Comparison of ENCODE assay signal across 8 mouse cellular contexts in the genomic region with DNA sequence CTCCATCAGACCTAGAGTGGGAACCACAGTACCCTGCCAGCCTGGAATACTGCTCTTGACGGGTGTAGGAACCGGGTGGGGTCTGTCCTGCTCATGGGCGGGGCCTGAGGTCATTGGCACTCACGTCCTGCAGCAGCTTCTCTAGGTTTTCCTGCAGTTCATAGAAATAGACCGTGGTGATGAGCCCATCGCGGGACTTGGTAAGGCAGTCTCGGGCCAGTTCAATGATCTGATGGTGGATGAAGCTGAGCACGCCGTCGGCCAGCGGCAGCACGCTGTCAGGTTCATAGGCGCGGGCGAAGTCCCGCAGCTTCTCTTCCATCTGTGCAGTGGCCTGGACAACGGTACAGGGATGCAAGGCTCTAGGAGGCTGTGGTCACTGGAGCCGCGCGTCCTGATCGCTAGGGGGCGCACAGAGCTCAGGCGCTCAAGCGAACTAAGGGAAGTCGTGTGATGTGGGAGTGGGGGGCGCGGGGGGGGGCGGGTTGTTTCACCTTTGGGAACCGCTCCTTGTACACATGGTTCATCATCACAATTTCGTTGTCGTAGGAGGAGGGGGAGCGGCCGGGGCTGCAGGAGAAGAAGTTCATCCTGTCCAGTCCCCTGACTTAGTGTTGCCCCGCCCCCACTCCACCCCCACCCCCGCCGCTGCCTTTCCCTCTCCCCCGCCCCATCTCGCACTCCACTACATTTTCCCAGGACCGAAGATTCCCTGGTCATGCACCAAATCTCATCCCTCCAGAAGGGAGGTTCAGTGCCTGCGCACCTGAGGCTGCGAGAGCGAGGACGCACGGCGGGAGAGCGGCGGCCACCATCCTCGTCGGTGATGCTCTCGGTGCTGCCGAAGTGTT. TPM values are rescaled to one million over a fixed set of nuclear protein-coding genes. Genes with fewer than 3 reads are reported as not detected.
DNase-seq lines count a peak whose midpoint lies in the region; ATAC-seq and TF ChIP-seq lines count a peak whose summit lies in the region.

No protein-coding gene starts in this region.

- POLR2A ChIA-PET in Patski (lab: Charles Lee), result no interaction called here

- DNase-seq in B cell, adult 2 months, result peak; percentile 70 to 71
- no peak for DNase-seq in Patski (ENCODE audit: low read depth, low spot score)
- DNase-seq in embryo, embryonic 11 days, result peak; percentile 88
- no peak for DNase-seq in heart, embryonic 10.5 days (ENCODE audit: low spot score)
- peak; percentile 69 for DNase-seq in kidney, adult 9 months
- DNase-seq in neural tube, embryonic 11.5 days (ENCODE audit: low spot score), result peak; percentile 86
- DNase-seq in thymus, postnatal 36 days, result peak; percentile 56

- in situ Hi-C loops in Patski (cut with MboI; ENCODE audit: low pct_unique_long_range_greater_than_20kb), result no loop called here

- peak overlapping the region; percentile 52 for H3K4me3 ChIP-seq in heart, embryonic 10.5 days
- H3K4me3 ChIP-seq in liver, embryonic 15.5 days (replicated peaks), result peak overlapping the region; percentile 14; the same call in 1 of the 2 replicates
- peak overlapping the region; percentile 29 for H3K4me3 ChIP-seq in neural tube, embryonic 11.5 days (ENCODE audit: low read depth, low read length)

- no peak overlapping the region for H3K9ac ChIP-seq in liver, embryonic 15.5 days
- no peak overlapping the region; the same call in 1 of the 2 replicates for H3K9ac ChIP-seq in neural tube, embryonic 11.5 days (ENCODE audit: low read length)

- H3K9me3 ChIP-seq in heart, embryonic 10.5 days, result no peaks in the 10 kb centered on the region
- H3K9me3 ChIP-seq in liver, embryonic 15.5 days (replicated peaks), result no peaks in the 10 kb centered on the region
- no peaks in the 10 kb centered on the region for H3K9me3 ChIP-seq in neural tube, embryonic 11.5 days (ENCODE audit: control insufficient read depth, low read length)

- H3K4me1 ChIP-seq in heart, embryonic 10.5 days, result peaks cover 13% of the 10 kb centered on the region
- H3K4me1 ChIP-seq in liver, embryonic 15.5 days (replicated peaks), result peaks cover 13% of the 10 kb centered on the region
- H3K4me1 ChIP-seq in neural tube, embryonic 11.5 days (ENCODE audit: control insufficient read depth, insufficient read depth, low read length), result no peaks in the 10 kb centered on the region

- H3K27ac ChIP-seq in heart, embryonic 10.5 days, result no peak overlapping the region
- no peak overlapping the region for H3K27ac ChIP-seq in liver, embryonic 15.5 days (replicated peaks)
- H3K27ac ChIP-seq in neural tube, embryonic 11.5 days (ENCODE audit: low read depth, low read length), result no peak overlapping the region

- no peak for ATAC-seq in Patski
- peak; percentile 37 for ATAC-seq in liver, embryonic 15.5 days (ENCODE audit: insufficient read depth)
- peak; percentile 72 for ATAC-seq in neural tube, embryonic 11.5 days (ENCODE audit: insufficient read depth, low FRiP score, low TSS enrichment)

- H3K36me3 ChIP-seq in heart, embryonic 10.5 days, result no peaks in the 10 kb centered on the region
- H3K36me3 ChIP-seq in liver, embryonic 15.5 days (replicated peaks), result no peaks in the 10 kb centered on the region
- no peaks in the 10 kb centered on the region for H3K36me3 ChIP-seq in neural tube, embryonic 11.5 days (ENCODE audit: control insufficient read depth, insufficient read depth, low read length)

- CTCF ChIA-PET in Patski (lab: Charles Lee), result interaction anchor here (1.0 to 2.1 kb wide), 5 partner anchors 13 to 61 kb away, joined by 3 to 7 read pairs (median 3); partner anchors contain the start of genes Gm49661, Prdx2 and Rnaseh2a

- TF ChIP-seq CTCF in Patski (IDR thresholded peaks at IDR 0.05), result peak; percentile 84

- H3K4me2 ChIP-seq in liver, embryonic 15.5 days, result peak overlapping the region; percentile 39
- peak overlapping the region; percentile 50 for H3K4me2 ChIP-seq in neural tube, embryonic 11.5 days (ENCODE audit: low read depth)

- WGBS in heart, embryonic 10.5 days, result 6% methylated on average over 46 of the region's 52 CpGs
- WGBS in liver, embryonic 15.5 days (ENCODE audit: insufficient replicate concordance), result 5% methylated on average over 52 of the region's 52 CpGs
- 2% methylated on average over 49 of the region's 52 CpGs for WGBS in neural tube, embryonic 11.5 days

- H3K27me3 ChIP-seq in Patski, result peaks cover 27% of the 10 kb centered on the region
- H3K27me3 ChIP-seq in heart, embryonic 10.5 days (ENCODE audit: insufficient read depth, poor library complexity, severe bottlenecking), result peaks cover 88% of the 10 kb centered on the region
- H3K27me3 ChIP-seq in liver, embryonic 15.5 days, result peaks cover 79% of the 10 kb centered on the region
- peaks cover 19% of the 10 kb centered on the region for H3K27me3 ChIP-seq in neural tube, embryonic 11.5 days (ENCODE audit: control insufficient read depth, insufficient read depth, low read length)

RNA-seq across cellular contexts. Expression of gene Mast1, which starts 8.5 kb away (rescaled TPM):
- 0.60 TPM for polyA plus RNA-seq in Patski (2021)
- polyA plus RNA-seq in heart, embryonic 10.5 days (2016; fragmentation: Nextera tagmentation; extraction: Ambion mirVana), result 0.09 and 0.16 TPM in 2 replicates
- polyA plus RNA-seq in liver, embryonic 15.5 days (2015; fragmentation: Nextera tagmentation; extraction: Ambion mirVana), result 0.06 and 0.23 TPM in 2 replicates
- polyA plus RNA-seq in neural tube, embryonic 11.5 days (2014; fragmentation: Nextera tagmentation; extraction: Ambion mirVana), result 13.8 and 14.6 TPM in 2 replicates

RNA-seq across cellular contexts. Expression of gene Rtbdn, which starts 18.1 kb away (rescaled TPM):
- 0.22 TPM for polyA plus RNA-seq in Patski (2021)
- polyA plus RNA-seq in heart, embryonic 10.5 days (2016; fragmentation: Nextera tagmentation; extraction: Ambion mirVana), result 0.21 and 0.34 TPM in 2 replicates
- polyA plus RNA-seq in liver, embryonic 15.5 days (2015; fragmentation: Nextera tagmentation; extraction: Ambion mirVana), result 0.18 and 0.40 TPM in 2 replicates
- 0.25 TPM in 1 of 2 replicates, not detected in the other for polyA plus RNA-seq in neural tube, embryonic 11.5 days (2014; fragmentation: Nextera tagmentation; extraction: Ambion mirVana)

RNA-seq across cellular contexts. Expression of gene Dnase2a, which starts 20.3 kb away (rescaled TPM):
- polyA plus RNA-seq in Patski (2021), result 25.9 TPM
- polyA plus RNA-seq in heart, embryonic 10.5 days (2016; fragmentation: Nextera tagmentation; extraction: Ambion mirVana), result 3.2 and 3.8 TPM in 2 replicates
- 11.4 and 12.7 TPM in 2 replicates for polyA plus RNA-seq in liver, embryonic 15.5 days (2015; fragmentation: Nextera tagmentation; extraction: Ambion mirVana)
- polyA plus RNA-seq in neural tube, embryonic 11.5 days (2014; fragmentation: Nextera tagmentation; extraction: Ambion mirVana), result 4.0 and 4.9 TPM in 2 replicates

RNA-seq across cellular contexts. Expression of gene Klf1, which starts 27.0 kb away (rescaled TPM):
- polyA plus RNA-seq in Patski (2021), result 0.28 TPM
- polyA plus RNA-seq in heart, embryonic 10.5 days (2016; fragmentation: Nextera tagmentation; extraction: Ambion mirVana), result 54.2 and 54.3 TPM in 2 replicates
- 443 and 534 TPM in 2 replicates for polyA plus RNA-seq in liver, embryonic 15.5 days (2015; fragmentation: Nextera tagmentation; extraction: Ambion mirVana)
- 11.8 and 12.9 TPM in 2 replicates for polyA plus RNA-seq in neural tube, embryonic 11.5 days (2014; fragmentation: Nextera tagmentation; extraction: Ambion mirVana)

RNA-seq across cellular contexts. Expression of gene Gcdh, which starts 35.0 kb away (rescaled TPM):
- polyA plus RNA-seq in Patski (2021), result 55.5 TPM
- 43.8 and 45.3 TPM in 2 replicates for polyA plus RNA-seq in heart, embryonic 10.5 days (2016; fragmentation: Nextera tagmentation; extraction: Ambion mirVana)
- polyA plus RNA-seq in liver, embryonic 15.5 days (2015; fragmentation: Nextera tagmentation; extraction: Ambion mirVana), result 55.1 and 67.9 TPM in 2 replicates
- polyA plus RNA-seq in neural tube, embryonic 11.5 days (2014; fragmentation: Nextera tagmentation; extraction: Ambion mirVana), result 31.5 and 33.7 TPM in 2 replicates

Comparison
In these comparisons a context has a peak if more than half of its experiments do, and no peak if none do; other contexts are left out.
1. DNase-seq: peak in B cell, adult 2 months (2 of 2), embryo, embryonic 11 days (single experiment), kidney, adult 9 months (single experiment), neural tube, embryonic 11.5 days (single experiment) and thymus, postnatal 36 days (2 of 2); none in Patski (single experiment) and heart, embryonic 10.5 days (single experiment).
2. Peak in every context shown above with its lines, with median percentiles within 50 percentile points of each other: H3K4me3 ChIP-seq.